Mouse (Mus musculus): ENCODE data around the gene Selenom.

The Selenom gene

GRCm38 (mm10) chr11:3513291-3513690, 1.2 kb upstream of the Selenom start:
- DNase-seq (ENCODE audit: low read depth, low spot score): no peak

- DNase-seq (ENCODE audit: low read depth, low spot score): no peak
These were observed 732 bp downstream of the Selenom start for GRCm38 (mm10) chr11:3515216-3515615.

- no peak for DNase-seq (ENCODE audit: low read depth, low spot score)
These were observed 1.2 kb downstream of the Selenom start for GRCm38 (mm10) chr11:3515637-3516036.

GRCm38 (mm10) chr11:3516121-3516520, 1.6 kb downstream of the Selenom start:
- DNase-seq (ENCODE audit: low read depth, low spot score): no peak

- peak; percentile 68 for DNase-seq (ENCODE audit: low read depth, low spot score)
These were observed 2.7 kb downstream of the Selenom start for GRCm38 (mm10) chr11:3516859-3517845.

GRCm38 (mm10) chr11:3517846-3518732, 3.6 kb downstream of the Selenom start:
- DNase-seq (ENCODE audit: low read depth, low spot score): no peak

GRCm38 (mm10) chr11:3519051-3519726, 4.7 kb downstream of the Selenom start:
- DNase-seq (ENCODE audit: low read depth, low spot score): no peak

GRCm38 (mm10) chr11:3519756-3520398, 5.4 kb downstream of the Selenom start:
- no peak for DNase-seq (ENCODE audit: low read depth, low spot score)

- no peak for DNase-seq (ENCODE audit: low read depth, low spot score)
These were observed 6.4 kb downstream of the Selenom start for GRCm38 (mm10) chr11:3520919-3521318.

GRCm38 (mm10) chr11:3521339-3522224, 7.1 kb downstream of the Selenom start:
- DNase-seq (ENCODE audit: low read depth, low spot score): no peak

- DNase-seq (ENCODE audit: low read depth, low spot score): no peak
These were observed 8.0 kb downstream of the Selenom start for GRCm38 (mm10) chr11:3522285-3523000.

- no peak for DNase-seq (ENCODE audit: low read depth, low spot score)
These were observed 9.5 kb downstream of the Selenom start for GRCm38 (mm10) chr11:3523840-3524582.

- DNase-seq (ENCODE audit: low read depth, low spot score): no peak
These were observed 11.1 kb downstream of the Selenom start for GRCm38 (mm10) chr11:3525560-3525959.

GRCm38 (mm10) chr11:3526207-3526606, 11.7 kb downstream of the Selenom start:
- no peak for DNase-seq (ENCODE audit: low read depth, low spot score)

- DNase-seq (ENCODE audit: low read depth, low spot score): no peak
These were observed 12.7 kb downstream of the Selenom start for GRCm38 (mm10) chr11:3526979-3527738.

GRCm38 (mm10) chr11:3527766-3528165, 13.3 kb downstream of the Selenom start:
- no peak for DNase-seq (ENCODE audit: low read depth, low spot score)

- DNase-seq (ENCODE audit: low read depth, low spot score): no peak
These were observed 13.7 kb downstream of the Selenom start for GRCm38 (mm10) chr11:3528208-3528607.
